Mouse (Mus musculus) cerebellum, adult 9-11 months (tissue): ENCODE measurements around the gene Basp1.

Experiments
- DNase-seq: peaks from one replicate; pipeline ENCODE4 v3.0.0; 2022

Gene Basp1

GRCm38 (mm10) chr15:25414747-25415119, 1.2 kb upstream of the Basp1 start:
- peak; percentile 66 for DNase-seq

- DNase-seq = peak; percentile 5
Measured at GRCm38 (mm10) chr15:25414011-25414746, 615 bp upstream of the Basp1 start.

- DNase-seq = no peak
Measured at GRCm38 (mm10) chr15:25412761-25413261, 753 bp downstream of the Basp1 start.

DNA sequence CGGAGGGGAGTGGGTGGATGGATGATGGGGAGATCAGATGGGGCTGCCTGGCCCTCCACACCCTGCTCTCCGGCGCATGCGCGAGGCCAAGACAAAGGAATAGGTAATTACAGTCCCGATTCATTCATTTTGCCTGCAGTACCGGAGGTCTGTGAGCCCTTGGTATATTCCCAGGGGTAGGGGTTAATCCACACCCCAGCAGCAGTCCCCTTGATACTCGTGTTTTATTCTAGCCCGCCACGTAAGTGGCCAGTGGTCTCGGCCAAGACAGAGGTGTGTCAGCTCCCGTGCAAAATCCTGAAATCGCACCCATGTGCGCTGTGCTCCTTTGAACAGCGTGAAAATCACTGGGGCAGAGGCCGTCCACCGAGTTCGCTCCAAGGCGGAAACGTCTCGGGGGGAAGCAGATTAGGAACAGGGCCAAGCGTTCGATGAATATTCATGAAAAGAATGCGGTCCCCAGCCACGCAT, 1.4 kb downstream of the Basp1 start:
- peak; percentile 50 for DNase-seq

DNA sequence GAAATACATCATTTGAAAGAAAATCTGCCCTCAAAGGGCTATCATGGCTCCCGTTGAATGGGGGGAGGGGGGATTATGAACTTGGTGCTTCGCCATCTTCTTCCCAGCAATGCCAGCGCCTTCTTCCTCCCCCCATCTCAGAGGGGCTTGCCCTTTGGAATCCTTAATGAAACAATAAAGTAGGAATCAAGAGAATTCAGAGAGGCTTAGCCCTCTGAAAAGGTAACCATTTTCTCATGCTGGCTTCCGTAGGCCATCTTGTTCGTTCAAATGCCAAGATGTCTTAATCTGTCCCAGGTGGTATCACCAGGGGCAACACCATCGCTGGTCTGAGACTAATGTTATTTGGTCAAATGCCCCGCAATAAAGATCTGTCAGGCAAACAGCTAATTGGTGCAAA, 2.1 kb downstream of the Basp1 start:
- DNase-seq = no peak

- DNase-seq = no peak
Measured at GRCm38 (mm10) chr15:25405926-25406325, 7.6 kb downstream of the Basp1 start.

DNA sequence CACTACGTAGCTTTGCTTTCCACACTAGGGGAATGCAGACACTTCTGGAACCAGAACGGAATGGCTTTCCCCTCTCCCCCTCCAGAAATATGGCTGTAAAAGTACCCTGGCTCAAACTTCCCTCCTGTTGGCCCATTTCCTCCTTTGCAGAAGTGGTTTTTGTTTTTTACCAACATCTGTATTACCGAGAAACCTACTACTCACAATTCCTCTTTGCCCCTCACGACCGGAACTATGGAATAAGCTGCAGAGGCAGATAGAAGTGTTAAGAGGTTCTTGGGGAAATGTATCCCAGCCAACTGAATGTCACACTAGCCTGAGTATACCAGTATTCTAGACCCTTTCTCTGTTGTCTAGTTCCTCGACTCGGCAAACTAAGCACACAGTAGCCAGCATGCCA, 9.7 kb downstream of the Basp1 start:
- no peak for DNase-seq

GRCm38 (mm10) chr15:25402001-25402400, 11.6 kb downstream of the Basp1 start:
- no peak for DNase-seq

GRCm38 (mm10) chr15:25400276-25400675, 13.3 kb downstream of the Basp1 start:
- DNase-seq = no peak

GRCm38 (mm10) chr15:25395912-25396590, 17.5 kb downstream of the Basp1 start:
- DNase-seq = no peak

GRCm38 (mm10) chr15:25392525-25393099, 21.0 kb downstream of the Basp1 start:
- no peak for DNase-seq

GRCm38 (mm10) chr15:25391210-25391609, 22.4 kb downstream of the Basp1 start:
- DNase-seq = no peak

GRCm38 (mm10) chr15:25387572-25387971, 26.0 kb downstream of the Basp1 start:
- DNase-seq = no peak

GRCm38 (mm10) chr15:25380051-25380450, 33.5 kb downstream of the Basp1 start:
- DNase-seq = no peak

DNA sequence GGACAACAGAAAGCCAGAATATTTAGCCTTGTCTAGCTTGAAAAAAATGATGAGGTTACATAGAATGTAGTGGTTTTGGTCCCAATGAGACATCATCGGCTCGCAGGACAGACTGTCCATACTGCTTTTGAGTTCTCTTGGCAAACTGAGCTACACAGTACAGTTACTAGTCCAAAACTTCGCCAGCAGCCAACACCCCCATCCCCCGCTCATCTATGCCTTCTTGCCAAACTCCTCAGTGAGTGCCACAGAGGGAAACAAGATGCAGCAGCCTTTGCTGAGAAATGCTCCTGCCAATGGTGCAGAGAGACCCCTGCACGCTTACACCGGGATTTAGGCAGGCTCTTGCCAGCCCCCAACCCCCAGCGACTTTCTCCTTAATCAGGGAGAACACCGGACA, 34.9 kb downstream of the Basp1 start:
- DNase-seq = no peak

GRCm38 (mm10) chr15:25376914-25377313, 36.6 kb downstream of the Basp1 start:
- no peak for DNase-seq

- no peak for DNase-seq
Measured at GRCm38 (mm10) chr15:25373486-25373885, 40.1 kb downstream of the Basp1 start.

GRCm38 (mm10) chr15:25369522-25369921, 44.0 kb downstream of the Basp1 start:
- no peak for DNase-seq

DNA sequence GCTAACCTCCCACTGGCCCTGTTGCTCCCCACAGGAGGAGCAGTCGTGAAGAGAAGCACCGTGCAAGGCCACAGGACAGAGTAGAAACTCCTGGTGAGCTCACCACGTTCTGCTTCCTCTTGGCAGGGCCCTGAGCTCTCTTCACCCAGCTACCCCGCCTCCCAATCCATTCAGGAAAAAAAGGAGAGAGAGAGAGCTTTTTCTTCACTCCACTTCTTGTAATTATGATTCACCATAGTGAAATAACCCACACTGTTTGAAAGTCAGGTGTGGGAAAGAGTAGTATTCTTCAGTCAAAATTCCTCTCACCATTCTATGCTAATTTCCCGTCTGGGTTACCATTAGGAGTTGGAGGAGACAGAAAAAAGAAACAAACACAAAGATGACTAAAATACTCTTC, 48.1 kb downstream of the Basp1 start:
- DNase-seq = no peak

GRCm38 (mm10) chr15:25364819-25365463, 48.6 kb downstream of the Basp1 start:
- no peak for DNase-seq

- DNase-seq = no peak
Measured at GRCm38 (mm10) chr15:25364160-25364818, 49.3 kb downstream of the Basp1 start.

DNA sequence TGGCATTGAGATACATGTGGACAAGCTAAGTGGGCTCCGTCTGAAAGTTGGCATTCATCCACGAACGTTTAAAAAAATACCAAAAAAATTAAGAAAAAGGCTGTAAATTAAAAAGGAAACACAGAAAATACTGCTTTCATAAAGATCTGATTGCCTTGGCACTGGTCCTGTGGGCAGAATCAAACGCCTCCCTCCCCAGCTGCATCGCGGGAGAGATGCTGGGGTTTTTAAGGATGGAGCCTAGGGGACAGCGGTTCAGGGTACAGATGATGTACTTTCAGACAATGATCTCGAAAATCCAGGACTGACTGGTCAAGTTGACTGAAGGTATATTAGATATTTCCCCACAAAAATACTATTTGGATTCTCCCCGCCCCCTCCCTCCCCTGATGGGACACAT, 49.9 kb downstream of the Basp1 start:
- no peak for DNase-seq

DNA sequence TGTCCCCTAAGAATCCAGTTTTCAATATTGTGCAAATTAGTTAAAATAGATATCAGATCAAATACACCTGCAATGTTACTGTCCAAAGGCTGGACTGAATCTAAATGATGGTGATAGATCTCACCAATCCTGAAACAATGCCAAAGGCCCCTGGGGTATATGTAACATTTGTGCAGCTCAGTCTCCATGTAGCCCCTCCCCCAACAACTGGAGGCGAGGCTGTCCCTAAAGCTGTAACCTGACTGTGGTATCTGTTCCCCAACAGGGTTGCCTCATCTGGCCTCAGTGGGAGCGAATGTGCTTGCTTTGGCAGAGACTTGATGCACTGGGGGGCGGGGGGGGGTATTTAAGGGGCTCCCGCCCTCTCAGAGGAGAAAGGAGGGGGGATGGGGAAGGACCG, 52.7 kb downstream of the Basp1 start:
- no peak for DNase-seq
